17 mouse cellular contexts compared by ENCODE assay signal in genomic region chr3:107831875-107832554, GRCm38 (mm10). TPM values are rescaled to one million over a fixed set of nuclear protein-coding genes. Genes with fewer than 3 reads are reported as not detected.
DNase-seq lines count a peak whose midpoint lies in the region; ATAC-seq lines count a peak whose summit lies in the region.
"Had no signal": no experiment of that assay in that cellular context is flagged by ENCODE, and none has a peak within 500 bp of the region (broad histone marks: within the 10 kb centered on the region; RNA-seq: fewer than 3 reads in every experiment).

No protein-coding gene starts in this region.

- H3K9ac ChIP-seq in heart, embryonic 12.5 days = no peak overlapping the region
- no peak overlapping the region for H3K9ac ChIP-seq in midbrain, embryonic 16.5 days (ENCODE audit: low read depth, low read length)
- H3K9ac ChIP-seq: hindbrain, embryonic 12.5 days; limb, embryonic 12.5 days; neural tube, embryonic 15.5 days had no signal

- H3K27me3 ChIP-seq in heart, embryonic 12.5 days (replicated peaks) = peaks cover 5% of the 10 kb centered on the region
- no peaks in the 10 kb centered on the region for H3K27me3 ChIP-seq in midbrain, embryonic 10.5 days (ENCODE audit: low read depth, poor library complexity, severe bottlenecking)
- no peaks in the 10 kb centered on the region for H3K27me3 ChIP-seq in midbrain, embryonic 16.5 days (ENCODE audit: control insufficient read depth, insufficient read depth, low read depth, low read length)
- H3K27me3 ChIP-seq: hindbrain, embryonic 12.5 days; limb, embryonic 12.5 days; neural tube, embryonic 15.5 days had no signal

- H3K27ac ChIP-seq in heart, embryonic 12.5 days (ENCODE audit: poor library complexity, severe bottlenecking) = no peak overlapping the region
- peak overlapping the region; percentile 61 for H3K27ac ChIP-seq in midbrain, embryonic 10.5 days (replicated peaks)
- H3K27ac ChIP-seq in midbrain, embryonic 16.5 days (ENCODE audit: low read length) = no peak overlapping the region
- H3K27ac ChIP-seq: hindbrain, embryonic 12.5 days; neural tube, embryonic 15.5 days had no signal

- H3K36me3 ChIP-seq in heart, embryonic 12.5 days = no peaks in the 10 kb centered on the region
- no peaks in the 10 kb centered on the region for H3K36me3 ChIP-seq in midbrain, embryonic 10.5 days
- H3K36me3 ChIP-seq in midbrain, embryonic 16.5 days (ENCODE audit: control insufficient read depth, insufficient read depth, low read length) = no peaks in the 10 kb centered on the region
- H3K36me3 ChIP-seq: hindbrain, embryonic 12.5 days; limb, embryonic 12.5 days; neural tube, embryonic 15.5 days had no signal

- H3K4me3 ChIP-seq in heart, embryonic 12.5 days = no peak overlapping the region
- no peak overlapping the region for H3K4me3 ChIP-seq in midbrain, embryonic 10.5 days
- H3K4me3 ChIP-seq in midbrain, embryonic 16.5 days (ENCODE audit: low read depth, low read length) = no peak overlapping the region
- H3K4me3 ChIP-seq: hindbrain, embryonic 12.5 days; limb, embryonic 12.5 days; neural tube, embryonic 15.5 days had no signal

- 57% methylated on average over 10 of the region's 10 CpGs for WGBS in heart, embryonic 12.5 days
- WGBS in midbrain, embryonic 10.5 days = 71% methylated on average over 10 of the region's 10 CpGs
- WGBS in midbrain, embryonic 16.5 days = 58% methylated on average over 10 of the region's 10 CpGs

- DNase-seq in heart, adult 18-20 months = peak; percentile 65 to 74
- no peak for DNase-seq in midbrain, embryonic 10.5 days (ENCODE audit: low spot score)
- peak; percentile 41 for DNase-seq in gastrocnemius, postnatal 10 days
- peak; percentile 69 for DNase-seq in testis, postnatal 10 days (ENCODE audit: low spot score)
- no peak for DNase-seq in ovary, postnatal 10 days (ENCODE audit: low spot score)
- DNase-seq: adrenal gland, adult 2 months; cerebellum, adult 9-11 months; kidney, adult 18-20 months; kidney, postnatal 4 days; liver, postnatal 0 days; right cerebral cortex, postnatal 25 days; thymus, postnatal 25 days had no signal

- peaks cover 22% of the 10 kb centered on the region for H3K4me1 ChIP-seq in heart, embryonic 12.5 days (replicated peaks)
- H3K4me1 ChIP-seq in midbrain, embryonic 10.5 days = peaks cover 33% of the 10 kb centered on the region
- H3K4me1 ChIP-seq in midbrain, embryonic 16.5 days (ENCODE audit: control insufficient read depth, insufficient read depth, low read length) = peaks cover 16% of the 10 kb centered on the region

- ATAC-seq in heart, embryonic 12.5 days (ENCODE audit: insufficient number of reproducible peaks, low FRiP score) = no peak
- ATAC-seq in midbrain, embryonic 16.5 days = no peak
- ATAC-seq: liver, postnatal 0 days had no signal

- no peaks in the 10 kb centered on the region for H3K9me3 ChIP-seq in heart, embryonic 12.5 days (replicated peaks)
- no peaks in the 10 kb centered on the region for H3K9me3 ChIP-seq in midbrain, embryonic 10.5 days (replicated peaks)
- no peaks in the 10 kb centered on the region for H3K9me3 ChIP-seq in midbrain, embryonic 16.5 days (replicated peaks; ENCODE audit: control insufficient read depth, low read length, poor library complexity, severe bottlenecking)
- H3K9me3 ChIP-seq: hindbrain, embryonic 12.5 days; limb, embryonic 12.5 days; neural tube, embryonic 15.5 days had no signal

- H3K4me2 ChIP-seq in heart, embryonic 12.5 days = no peak overlapping the region
- H3K4me2 ChIP-seq in midbrain, embryonic 16.5 days (ENCODE audit: low read length) = no peak overlapping the region
- H3K4me2 ChIP-seq: hindbrain, embryonic 12.5 days; limb, embryonic 12.5 days; neural tube, embryonic 15.5 days had no signal

RNA-seq across cellular contexts. Expression of gene Eps8l3, which starts 45.0 kb away (rescaled TPM):
- not detected for total RNA-seq in heart, adult 18-20 months (2021)
- polyA plus RNA-seq in heart, embryonic 12.5 days (2016; fragmentation: Nextera tagmentation; extraction: Ambion mirVana) = 0.23 TPM in 1 of 2 replicates, not detected in the other
- polyA plus RNA-seq in midbrain, embryonic 10.5 days (2016; fragmentation: Nextera tagmentation; extraction: Ambion mirVana) = not detected in 2 replicates
- polyA plus RNA-seq in midbrain, embryonic 16.5 days (2015; fragmentation: Nextera tagmentation; extraction: Ambion mirVana) = not detected in 2 replicates
- total RNA-seq in gastrocnemius, postnatal 10 days (2021) = not detected
- total RNA-seq: adrenal gland, adult 2 months had no signal
- polyA plus RNA-seq: adrenal gland, adult 2 months; hindbrain, embryonic 12.5 days; limb, embryonic 12.5 days; liver, postnatal 0 days; neural tube, embryonic 15.5 days had no signal

Comparison
In these comparisons a context has a peak if more than half of its experiments do, and no peak if none do; other contexts are left out.
1. DNase-seq: peak in heart, adult 18-20 months (2 of 2), gastrocnemius, postnatal 10 days (single experiment) and testis, postnatal 10 days (single experiment); none in midbrain, embryonic 10.5 days (single experiment) and ovary, postnatal 10 days (single experiment).